Mouse (Mus musculus): ENCODE results near the gene Rnf157.

GRCm38 (mm10) chr11:116409008-116409407 lies 3.8 kb downstream of the Rnf157 start:
- no peak for TF ChIP-seq CTCF (IDR thresholded peaks at IDR 0.05; ENCODE audit: control insufficient read depth, insufficient read depth, insufficient replicate concordance, low read depth, low read length)
- TF ChIP-seq POLR2A (IDR thresholded peaks at IDR 0.05; ENCODE audit: control insufficient read depth, low read depth, low read length): no peak
